Mouse (Mus musculus): ENCODE measurements around the gene Sds.

DNA sequence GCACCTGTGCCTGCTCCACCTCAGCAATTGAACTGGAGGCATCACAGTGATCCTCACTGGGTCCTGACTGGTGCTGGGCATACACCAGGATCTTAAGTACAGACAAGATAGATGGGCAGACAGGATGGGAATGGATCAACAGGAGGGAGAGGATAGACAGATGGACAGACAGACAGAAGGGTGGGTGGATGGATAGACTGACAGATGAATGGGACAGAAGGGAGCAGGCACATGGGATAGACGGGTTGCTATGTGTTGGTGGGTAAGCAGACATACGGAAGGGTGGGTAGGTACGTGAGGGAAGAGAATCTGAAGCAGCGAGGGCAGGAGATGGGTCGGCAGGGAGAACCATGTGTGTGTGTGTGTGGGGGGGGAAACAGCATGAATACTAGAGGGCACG, 17.1 kb downstream of the Sds start:
- TF ChIP-seq CTCF (conservative IDR thresholded peaks at IDR 0.05; ENCODE audit: low read length) (no peak), POU5F1 (IDR thresholded peaks at IDR 0.05; ENCODE audit: borderline replicate concordance, low read length) (no peak)

Data from E14TG2a.4 (cell line).